Mouse (Mus musculus): Measurements from ENCODE around the gene Ptprz1. TPM values are rescaled to one million over a fixed set of nuclear protein-coding genes. Genes with fewer than 3 reads are reported as not detected.

The Ptprz1 gene
- 0.50 TPM for polyA plus RNA-seq (2017; shearing (Covaris generic))

GRCm38 (mm10) chr6:22874781-22875613, at the start of gene Ptprz1:
TSS of gene Ptprz1 (plus strand) at chr6:22875502.

All from effector memory CD4-positive, alpha-beta T cell, adult 7 months (primary cell).